Mouse (Mus musculus): ENCODE data around the gene Gapvd1.
"Not testable (repeated sequence)": the region's sequence is repeated elsewhere in the genome, so short reads cannot be mapped to it uniquely, and the experiment has no call there.

Gapvd1 gene

DNA sequence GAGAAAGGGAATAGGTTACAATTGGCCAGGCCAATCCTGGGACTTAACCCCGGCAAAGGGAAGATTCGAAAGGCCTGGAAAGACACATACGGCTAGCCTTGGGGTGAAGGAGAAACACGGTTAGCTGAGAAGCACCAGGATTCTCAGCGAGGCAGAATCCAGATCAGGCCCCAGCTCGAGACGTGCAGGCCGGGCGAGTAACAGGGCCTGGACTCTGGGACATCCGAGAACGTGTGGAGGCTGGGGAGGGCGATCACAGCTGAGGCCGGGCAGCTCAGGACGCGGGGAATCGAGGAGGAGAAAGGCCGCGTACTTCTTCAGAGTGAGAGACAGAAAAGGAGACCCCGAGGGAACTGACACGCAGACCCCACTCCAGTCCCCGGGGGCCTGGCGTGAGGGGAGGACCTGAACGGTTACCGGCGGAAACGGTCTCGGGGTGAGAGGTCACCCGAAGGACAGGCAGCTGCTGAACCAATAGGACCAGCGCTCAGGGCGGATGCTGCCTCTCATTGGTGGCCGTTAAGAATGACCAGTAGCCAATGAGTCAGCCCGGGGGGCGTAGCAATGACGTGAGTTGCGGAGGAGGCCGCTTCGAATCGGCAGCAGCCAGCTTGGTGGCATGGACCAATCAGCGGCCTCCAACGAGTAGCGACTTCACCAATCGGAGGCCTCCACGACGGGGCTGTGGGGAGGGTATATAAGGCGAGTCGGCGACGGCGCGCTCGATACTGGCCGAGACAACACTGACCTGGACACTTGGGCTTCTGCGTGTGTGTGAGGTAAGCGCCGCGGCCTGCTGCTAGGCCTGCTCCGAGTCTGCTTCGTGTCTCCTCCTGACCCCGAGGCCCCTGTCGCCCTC, 16.6 kb upstream of the Gapvd1 start, which contains the start of gene Hspa5:
Gene Hspa5, plus strand, starts transcription at position 603 of the 859 bp plus-strand sequence.
- DNase-seq: peak; percentile 100

DNA sequence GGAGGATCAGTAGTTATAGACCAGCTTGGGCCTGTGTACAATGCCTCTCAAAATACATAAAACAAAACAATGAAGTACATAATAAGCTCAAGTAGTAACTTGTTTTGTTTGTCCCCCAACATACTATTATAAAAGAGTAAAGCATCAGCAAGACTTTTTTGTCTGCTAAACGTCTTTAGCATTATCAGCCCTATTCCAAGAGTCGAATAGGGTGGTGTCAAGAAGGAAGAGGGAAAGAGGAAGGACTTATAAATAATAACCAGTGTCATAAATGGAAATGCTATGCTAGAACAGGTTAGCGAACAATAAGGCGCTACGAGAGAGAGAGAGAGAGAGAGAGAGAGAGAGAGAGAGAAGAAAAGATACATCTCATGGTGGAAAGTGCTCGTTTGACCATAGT, 15.9 kb upstream of the Gapvd1 start:
- DNase-seq: no peak

DNA sequence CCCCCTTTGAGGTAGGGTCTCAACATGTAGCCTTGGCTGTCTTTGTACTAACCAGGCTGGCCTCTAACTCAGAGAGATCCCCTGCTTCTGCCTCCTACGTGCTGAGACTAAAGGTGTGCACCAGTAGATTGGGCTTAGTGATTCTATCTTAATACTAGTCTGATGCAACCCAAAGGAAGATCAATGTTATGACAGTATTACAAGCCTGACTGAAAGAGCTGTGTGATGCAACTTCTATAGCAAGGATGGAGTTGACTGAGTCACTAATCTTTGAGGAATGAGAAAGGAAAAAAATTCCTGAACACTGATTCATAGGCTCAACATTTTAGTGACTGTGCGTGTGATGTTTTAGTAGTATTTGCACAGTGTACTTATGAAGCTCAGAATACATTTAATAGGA, 15.0 kb upstream of the Gapvd1 start:
- DNase-seq: no peak

DNA sequence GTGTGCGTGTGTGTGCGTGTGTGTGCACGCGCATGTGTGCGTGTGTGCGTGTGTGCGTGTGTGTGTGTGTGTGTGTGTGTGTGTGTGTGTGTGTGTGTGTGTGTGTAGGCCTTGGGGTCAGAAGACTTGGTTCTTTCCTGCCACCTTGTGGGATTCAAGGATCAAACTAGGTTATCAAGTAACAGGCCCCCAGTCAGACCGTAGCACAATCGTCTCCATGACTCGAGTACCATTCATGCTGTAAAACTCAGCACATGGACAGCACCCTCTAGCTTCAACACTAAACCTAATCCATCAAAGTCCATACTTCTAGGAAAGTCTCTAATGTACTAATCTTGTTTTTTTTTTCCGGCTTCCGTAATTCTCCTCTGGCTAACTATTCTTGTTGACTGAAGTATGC, 9.8 kb upstream of the Gapvd1 start:
- no peak for DNase-seq

DNA sequence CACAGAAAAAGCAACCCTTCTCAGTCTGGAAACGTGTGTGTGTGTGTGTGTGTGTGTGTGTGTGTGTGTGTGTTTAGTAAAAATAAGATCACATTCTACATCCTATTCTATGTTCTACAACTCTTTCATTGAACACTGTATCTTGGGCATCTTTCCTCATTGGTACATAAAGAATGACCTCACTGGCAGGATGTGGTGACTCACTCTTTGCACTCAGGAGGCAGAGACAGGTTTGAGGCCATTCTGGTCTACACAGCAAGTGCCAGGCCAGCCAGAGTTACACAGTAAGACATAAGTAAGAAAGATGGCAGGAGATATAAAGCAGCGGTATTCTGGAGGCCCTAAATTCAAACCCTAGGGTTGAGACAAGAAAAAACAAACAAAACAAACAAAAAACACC, 7.8 kb upstream of the Gapvd1 start:
- DNase-seq: no peak

DNA sequence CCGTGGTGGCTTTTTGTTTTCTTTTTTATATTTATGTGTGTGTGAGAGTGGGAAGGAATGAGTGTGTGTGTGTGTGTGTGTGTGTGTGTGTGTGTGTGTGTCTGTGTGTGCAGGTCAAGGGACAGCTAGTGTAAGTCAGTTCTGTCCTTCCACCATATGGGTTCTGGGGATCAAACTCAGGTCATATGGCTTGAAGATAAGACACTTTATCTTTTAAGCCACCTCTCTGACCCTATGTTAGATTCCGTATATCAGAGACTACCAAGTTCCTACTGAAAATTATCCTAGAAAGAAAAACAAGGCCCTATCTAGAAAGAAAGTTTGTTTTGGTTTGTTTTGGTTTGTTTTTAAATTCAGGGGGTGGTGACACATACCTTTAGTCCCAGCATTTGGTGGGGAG, 7.1 kb upstream of the Gapvd1 start:
- no peak for DNase-seq

DNA sequence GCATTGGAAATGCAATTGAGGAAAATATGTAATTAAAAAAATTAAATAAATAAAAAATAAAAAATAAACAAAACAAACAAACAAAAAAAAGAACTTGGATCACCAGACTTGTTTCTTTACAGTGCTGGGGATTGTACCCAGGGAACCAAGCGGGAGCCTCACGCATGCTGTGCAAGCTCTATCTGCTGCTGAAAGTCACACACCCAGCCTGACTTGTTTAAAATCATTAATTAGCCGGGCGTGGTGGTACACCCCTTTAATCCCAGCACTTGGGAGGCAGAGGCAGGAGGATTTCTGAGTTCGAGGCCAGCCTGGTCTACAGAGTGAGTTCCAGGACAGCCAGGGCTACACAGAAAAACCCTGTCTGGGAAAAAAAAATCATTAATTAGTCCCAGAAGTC, 6.2 kb upstream of the Gapvd1 start:
- not testable (repeated sequence) for DNase-seq

DNA sequence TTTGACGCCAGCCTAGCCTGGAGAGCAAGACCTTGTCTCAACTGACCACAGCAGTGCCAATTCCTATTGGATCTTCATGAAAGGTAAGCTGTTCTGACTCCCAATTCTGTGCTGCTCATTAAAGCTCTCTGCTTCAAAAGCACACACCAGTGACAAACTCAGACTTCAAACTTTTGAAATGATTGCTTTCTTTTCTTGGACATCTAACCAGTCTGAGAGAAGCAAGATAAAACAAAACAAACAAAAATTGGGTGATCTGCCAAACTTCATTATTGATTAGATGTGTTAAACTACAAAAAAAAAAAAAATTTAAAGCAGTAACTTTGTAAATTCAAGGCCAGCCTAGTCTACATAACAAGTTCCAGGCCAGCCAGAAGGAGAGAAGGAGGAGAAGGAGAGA, 2.3 kb upstream of the Gapvd1 start:
- DNase-seq: no peak

DNA sequence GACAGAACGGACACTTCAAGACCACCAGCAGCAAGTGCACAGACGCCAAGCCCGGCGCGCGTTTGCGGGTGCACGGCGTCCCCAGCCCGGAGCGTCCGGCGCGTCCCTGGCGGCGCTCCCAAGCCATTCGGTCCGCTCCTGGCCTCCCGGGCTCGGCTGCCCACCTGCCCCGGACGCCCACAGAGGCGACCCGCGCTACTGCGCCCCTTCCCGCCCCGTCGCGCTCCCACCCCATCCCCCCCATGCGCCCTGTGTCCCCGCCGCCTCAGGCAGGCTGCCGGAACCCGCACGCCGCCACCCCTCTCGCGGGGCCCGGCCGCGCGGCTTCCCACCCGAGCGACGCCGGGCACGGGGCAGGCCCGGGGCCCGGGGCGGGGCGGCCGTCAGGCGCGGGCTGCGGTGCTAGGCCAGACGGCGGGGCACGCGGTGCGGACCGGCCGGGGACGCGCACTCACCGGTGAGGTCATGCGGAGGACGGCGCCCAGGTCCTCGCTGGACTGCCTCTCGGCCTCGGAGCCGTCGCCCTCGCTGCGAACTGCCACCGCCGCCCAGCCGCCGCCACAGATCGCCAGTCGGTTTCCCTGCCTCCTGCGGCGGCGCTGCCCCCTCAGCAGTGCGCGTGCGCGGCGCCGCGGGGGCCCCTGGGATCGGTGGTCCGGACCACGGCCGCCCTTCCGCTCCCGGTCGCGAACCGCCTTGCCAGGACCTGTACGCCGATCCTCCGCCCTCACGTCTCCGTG, 1.1 kb downstream of the Gapvd1 start:
- peak; percentile 88 for DNase-seq

DNA sequence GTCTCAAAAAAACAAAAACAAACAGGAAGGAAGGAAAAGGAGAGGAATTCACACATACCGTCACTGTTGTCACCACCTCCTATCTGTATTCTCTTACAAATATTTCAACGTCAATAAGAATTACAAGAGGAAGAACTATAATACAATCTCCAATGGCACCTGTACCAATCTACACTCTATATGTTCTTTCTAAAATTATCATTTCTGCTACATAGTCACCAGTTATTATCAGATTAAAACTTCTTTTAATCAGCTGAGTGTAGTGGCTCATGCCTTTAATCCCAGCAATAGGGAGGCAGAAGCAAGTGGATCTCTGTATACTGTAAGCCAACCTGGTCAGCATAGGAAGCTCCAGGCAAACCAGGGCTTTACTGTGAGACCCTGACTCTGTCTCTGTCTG, 4.8 kb downstream of the Gapvd1 start:
- no peak for DNase-seq

DNA sequence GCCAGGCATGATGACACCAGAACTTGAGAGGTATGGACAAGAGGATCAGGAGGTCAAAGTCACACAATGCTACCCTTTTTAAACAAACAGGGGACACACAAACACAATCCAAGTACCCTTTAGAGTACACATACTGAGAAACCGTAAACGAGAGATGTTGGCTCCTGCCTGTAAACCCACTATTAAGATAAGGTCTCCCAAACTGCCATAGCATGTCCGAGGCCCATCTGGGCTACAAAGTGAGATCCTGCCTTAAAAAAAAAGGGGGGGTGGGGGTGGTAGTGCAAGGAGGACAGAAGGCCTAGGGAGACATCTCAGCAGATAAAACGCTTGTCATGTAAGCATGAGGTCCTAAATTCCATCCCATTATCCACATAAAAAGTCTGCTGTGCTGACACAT, 6.6 kb downstream of the Gapvd1 start:
- no peak for DNase-seq

DNA sequence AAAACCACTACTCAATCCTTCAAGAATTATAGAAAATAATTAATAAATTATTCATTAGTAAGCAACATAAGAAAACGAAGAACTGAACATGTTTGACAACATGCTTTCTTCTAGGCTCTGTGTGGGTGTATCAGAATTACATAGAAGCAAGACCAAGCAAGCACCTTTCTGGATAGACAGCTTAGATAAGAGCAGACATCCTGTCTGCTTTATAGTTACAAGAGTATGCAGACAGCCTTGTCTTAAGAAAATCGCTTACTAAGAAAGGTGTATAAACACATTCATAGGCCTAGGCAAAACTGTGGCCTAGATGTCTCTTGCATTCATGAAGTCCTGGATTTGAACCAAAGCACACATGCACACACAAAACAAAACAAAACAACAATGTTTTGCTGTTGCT, 9.4 kb downstream of the Gapvd1 start:
- DNase-seq: no peak

DNA sequence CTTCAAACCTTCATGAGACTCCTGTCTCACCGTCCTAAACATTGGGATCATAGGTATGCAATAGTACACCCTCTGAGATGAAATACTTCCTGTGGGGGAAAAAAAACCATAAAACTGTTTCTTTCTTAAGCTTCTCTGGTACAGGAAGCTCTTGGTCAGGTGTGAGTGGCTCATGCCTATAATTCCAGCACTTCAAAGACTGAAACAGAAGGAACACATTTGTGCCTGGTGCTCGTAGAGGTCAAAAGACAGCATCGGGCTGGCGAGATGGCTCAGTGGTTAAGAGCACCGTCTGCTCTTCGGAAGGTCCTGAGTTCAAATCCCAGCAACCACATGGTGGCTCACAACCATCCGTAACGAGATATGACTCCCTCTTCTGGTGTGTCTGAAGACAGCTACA, 10.6 kb downstream of the Gapvd1 start:
- DNase-seq: no peak

DNA sequence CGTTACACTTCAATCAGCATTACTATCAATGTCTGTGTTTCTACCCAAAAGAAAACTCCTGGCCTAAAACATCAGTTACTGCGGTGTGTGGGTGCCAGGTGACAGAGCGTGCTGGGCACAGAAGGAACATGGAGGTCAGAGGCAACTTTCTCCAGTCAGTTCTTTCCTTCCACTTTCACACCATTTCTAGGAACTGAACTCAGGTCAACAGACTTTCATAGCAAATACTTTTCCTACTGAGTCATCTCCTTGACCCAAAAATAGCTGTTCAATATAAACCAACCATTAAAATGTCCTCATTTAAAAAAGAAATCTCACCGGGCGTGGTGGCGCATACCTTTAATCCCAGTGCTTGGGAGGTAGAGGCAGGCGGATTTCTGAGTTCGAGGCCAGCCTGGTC, 12.4 kb downstream of the Gapvd1 start:
- DNase-seq: no peak

DNA sequence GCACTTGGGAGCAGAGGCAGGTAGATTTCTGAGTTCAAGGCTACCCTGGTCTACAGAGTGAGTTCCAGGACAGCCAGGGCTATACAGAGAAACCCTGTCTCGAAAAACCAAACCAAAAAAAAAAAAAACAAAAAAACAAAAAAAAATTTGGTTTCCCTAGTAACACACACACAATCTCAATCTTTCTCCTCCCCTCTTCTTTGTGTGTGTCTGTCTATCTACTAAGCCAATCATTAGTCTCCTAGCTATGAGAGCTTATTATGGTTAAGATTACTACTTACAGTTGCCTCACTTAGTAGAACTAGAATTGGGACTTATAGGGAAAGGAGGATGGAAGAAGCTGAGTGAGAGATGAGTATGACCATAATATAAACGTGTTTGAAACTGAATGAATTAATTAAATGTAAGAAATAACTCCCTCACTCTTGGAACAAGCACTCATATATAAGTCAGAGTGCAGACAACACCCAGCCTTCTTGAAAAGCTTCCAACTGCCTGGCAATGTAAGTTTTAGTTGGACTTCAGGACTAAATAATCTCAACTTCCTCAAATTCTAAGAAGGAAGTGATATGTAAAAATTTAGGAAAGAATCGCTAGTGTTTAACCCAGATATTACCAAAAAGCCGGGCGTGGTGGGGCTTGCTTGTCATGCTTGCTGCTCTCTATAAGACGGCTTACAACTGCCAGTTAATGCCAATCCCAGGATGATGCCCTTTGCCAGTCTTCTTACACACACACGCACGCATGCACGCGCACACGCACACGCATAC, 13.5 kb downstream of the Gapvd1 start:
- no peak for DNase-seq

DNA sequence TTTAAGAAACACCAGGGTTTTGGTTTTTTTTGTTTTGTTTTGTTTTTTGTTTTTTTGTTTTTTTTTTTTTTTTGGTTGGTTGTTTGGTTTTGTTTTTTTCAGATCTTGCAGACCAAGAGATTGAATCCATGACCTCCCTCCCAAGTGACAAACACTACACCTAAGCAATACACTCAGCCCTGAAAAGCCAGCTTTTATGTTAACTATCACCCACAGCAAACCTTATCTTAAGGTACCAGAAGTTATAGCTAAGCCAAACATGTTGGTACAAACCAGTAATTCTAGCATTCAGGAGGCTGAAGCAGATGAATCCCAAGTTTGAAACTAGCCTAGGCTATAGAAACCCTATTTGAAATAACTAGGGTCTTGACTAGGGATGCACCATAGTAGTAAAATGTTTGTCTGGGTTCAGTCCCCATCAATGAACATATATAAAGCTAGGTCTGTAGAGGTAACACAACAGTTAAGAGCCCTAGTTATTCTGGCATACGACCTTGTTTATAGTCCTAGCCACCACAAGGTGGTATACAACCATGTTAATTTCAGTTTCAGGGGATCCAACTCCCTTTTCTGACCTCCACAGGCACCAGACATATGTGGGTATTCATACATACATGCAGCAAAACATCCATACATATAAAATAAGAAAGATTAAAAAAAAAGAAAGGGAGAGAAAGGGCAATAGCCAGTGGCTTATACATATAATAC, 15.2 kb downstream of the Gapvd1 start:
- no peak for DNase-seq

DNA sequence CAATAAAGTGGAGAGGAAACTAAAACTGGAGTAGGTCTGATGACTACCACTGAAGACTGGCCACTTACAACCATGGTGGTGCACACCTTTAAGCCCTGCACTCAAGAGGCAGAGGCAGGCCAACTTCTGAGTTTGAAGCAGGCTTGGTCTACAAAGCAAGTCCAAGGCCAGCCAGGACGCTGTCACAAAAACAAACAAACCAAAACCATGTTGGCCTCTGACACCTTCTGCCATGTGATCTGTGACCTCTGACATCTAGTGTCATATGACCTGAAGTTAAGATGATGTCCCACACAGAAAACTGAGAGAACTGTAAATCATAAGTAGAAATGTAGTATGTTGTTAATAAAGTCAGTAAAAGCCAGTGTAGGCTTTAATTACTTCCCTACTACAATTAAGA, 17.1 kb downstream of the Gapvd1 start:
- no peak for DNase-seq

DNA sequence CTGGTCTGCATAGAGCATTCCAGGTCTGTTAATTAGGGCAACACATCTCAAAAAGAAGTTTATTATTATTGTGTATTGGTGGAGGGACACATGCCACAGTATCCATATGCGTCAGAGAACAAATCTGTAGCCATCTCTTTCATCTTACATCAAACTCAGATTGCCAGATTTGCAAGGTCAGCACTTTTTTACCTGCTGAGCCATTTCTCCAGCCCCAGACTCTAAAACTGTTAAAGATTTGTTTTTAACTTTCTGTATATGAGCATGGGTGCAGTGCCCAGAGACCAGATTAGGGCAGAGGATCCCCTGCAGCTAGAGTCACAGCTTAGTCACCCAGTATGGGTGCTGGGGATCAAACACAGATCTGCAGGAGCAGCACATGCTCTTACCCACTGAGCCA, 18.4 kb downstream of the Gapvd1 start:
- no peak for DNase-seq

DNA sequence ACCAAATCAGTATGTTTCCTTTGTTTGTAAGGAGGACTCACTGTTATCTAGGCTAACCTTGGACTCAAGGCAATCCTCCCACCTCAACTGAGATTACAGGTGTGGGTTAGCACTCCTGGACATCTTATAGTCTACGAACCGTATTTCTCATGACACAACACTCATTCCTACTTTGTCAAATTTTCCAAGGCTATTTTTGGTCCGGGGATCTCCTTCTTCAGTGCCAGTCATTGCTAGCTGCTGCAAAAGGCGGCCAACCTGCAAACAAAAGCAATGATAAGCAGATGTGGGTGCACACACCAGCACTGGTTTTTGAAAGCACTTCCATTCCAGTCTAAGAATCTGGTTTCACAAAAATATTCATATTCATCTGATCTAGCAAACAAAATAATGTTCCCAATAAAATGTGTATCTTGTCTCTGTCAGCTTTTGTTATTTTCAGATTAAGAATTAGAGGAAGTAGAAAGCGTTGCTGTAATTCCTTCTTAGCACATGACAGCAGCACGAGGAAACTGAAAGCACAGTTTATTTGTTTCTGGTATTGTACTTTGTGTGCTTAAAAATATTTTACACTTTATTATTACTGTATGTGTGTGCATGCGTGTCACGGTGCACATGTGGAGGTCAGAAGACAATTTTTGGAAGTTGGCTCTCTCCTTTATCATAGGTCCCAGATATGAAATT, 27.8 kb downstream of the Gapvd1 start:
- DNase-seq: no peak

DNA sequence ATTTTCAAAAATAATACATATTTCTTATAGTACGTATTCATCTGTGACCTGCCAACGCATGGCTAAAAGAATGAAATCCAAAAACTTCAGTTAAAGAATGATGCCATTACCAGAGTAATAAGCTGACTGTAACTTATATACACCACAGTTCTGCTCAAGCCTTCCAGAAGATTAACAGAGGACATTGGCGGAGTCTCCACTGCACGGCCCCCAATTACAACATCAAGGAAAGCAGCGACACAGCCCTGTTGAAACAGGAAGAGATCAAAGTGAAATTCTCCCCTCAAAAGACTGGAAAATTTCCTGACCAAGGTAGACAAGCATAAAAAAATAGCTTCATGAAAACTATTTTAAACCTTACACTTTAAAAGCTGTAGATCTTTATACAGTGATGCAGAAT, 29.8 kb downstream of the Gapvd1 start:
- no peak for DNase-seq

DNA sequence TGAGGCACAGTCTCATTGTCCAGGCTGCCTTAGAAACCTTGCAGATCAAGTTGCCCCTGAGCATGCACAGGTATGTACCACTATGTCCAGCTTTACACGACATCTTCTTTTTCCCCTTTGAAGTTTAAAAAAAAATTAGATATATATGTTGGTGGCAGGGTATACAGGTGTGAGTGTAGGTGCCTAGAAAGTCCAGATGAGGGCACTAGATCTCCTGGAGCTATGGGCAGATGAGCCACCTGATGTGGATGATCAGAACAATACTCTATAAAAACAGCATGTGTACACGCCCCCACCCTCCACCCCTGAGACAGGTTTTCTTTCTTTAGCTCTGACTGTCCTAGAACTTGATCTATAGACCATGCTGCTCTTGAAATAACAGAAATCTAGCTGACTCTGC, 36.8 kb downstream of the Gapvd1 start:
- no peak for DNase-seq

DNA sequence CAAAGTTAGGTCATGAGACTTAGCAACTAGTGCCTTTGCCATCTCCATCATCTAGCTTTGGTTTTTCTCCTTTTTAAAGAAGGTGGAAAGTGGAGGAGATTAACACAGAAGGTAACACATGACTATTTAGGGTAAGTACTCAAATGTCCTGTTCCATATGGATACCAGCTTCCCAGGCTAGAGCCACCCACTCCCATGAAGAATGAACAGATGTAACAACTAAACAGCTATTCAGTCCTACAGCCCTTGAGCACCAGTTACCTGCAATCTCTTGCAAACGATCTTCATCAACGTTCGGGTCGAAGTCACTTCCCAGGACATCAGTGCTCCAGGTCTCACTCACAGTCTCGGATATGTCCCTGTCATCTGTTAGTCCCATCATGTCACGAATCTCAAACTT, 43.1 kb downstream of the Gapvd1 start:
- DNase-seq: no peak

All from right cerebral cortex, adult 18-20 months (tissue).